Mouse (Mus musculus): ENCODE results near the gene Sptbn4. TPM values are rescaled to one million over a fixed set of nuclear protein-coding genes. Genes with fewer than 3 reads are reported as not detected.

The Sptbn4 gene
- polyA plus RNA-seq, 2 experiments = 0.15 to 0.64 TPM

DNA sequence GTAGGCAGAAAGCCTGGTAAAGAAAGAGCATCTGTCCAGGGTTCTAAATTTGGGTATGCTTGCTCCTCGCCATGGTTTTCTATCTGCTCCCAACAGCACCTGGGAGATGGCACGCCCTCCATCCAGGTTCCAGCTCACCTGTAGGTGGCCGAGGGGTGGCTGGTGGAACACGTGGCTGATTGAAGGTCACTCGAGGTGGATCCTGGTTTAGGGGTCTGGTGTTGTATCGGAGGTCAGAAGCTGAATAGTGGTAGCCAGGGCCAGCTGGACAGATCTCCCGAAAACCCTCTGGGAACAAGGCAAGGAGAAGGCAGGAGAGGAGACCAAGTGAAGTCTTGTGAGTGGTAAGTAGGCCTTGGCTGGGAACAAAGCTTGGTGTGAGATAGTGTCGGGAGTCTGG, 120.0 kb downstream of the Sptbn4 start:
- no peak overlapping the region for H3K4me2 ChIP-seq (replicated peaks; ENCODE audit: low read depth, low read length, severe bottlenecking)
- no peak overlapping the region for H3K4me3 ChIP-seq (replicated peaks; ENCODE audit: low read length)
- H3K4me1 ChIP-seq (ENCODE audit: control insufficient read depth, insufficient read depth, low read length) = peaks cover 35% of the 10 kb centered on the region
- H3K27me3 ChIP-seq (ENCODE audit: control insufficient read depth, insufficient read depth, low read length) = peaks cover 59% of the 10 kb centered on the region
- H3K9me3 ChIP-seq (ENCODE audit: control insufficient read depth, low read length) = no peaks in the 10 kb centered on the region
- no peak overlapping the region for H3K27ac ChIP-seq (replicated peaks; ENCODE audit: low read depth, low read length)
- no peak for ATAC-seq (ENCODE audit: low FRiP score, low read depth)
- WGBS = 93% methylated on average over 8 of the region's 8 CpGs
- no peak for TF ChIP-seq POLR2A (IDR thresholded peaks at IDR 0.05; ENCODE audit: borderline replicate concordance, extremely low read depth, insufficient read depth, insufficient read length)
- no peak overlapping the region for H3K9ac ChIP-seq (ENCODE audit: low read depth, low read length, severe bottlenecking)
- peaks cover 5% of the 10 kb centered on the region for H3K36me3 ChIP-seq (ENCODE audit: control insufficient read depth, insufficient read depth, low read length)
- no peak for DNase-seq (ENCODE audit: low spot score)

DNA sequence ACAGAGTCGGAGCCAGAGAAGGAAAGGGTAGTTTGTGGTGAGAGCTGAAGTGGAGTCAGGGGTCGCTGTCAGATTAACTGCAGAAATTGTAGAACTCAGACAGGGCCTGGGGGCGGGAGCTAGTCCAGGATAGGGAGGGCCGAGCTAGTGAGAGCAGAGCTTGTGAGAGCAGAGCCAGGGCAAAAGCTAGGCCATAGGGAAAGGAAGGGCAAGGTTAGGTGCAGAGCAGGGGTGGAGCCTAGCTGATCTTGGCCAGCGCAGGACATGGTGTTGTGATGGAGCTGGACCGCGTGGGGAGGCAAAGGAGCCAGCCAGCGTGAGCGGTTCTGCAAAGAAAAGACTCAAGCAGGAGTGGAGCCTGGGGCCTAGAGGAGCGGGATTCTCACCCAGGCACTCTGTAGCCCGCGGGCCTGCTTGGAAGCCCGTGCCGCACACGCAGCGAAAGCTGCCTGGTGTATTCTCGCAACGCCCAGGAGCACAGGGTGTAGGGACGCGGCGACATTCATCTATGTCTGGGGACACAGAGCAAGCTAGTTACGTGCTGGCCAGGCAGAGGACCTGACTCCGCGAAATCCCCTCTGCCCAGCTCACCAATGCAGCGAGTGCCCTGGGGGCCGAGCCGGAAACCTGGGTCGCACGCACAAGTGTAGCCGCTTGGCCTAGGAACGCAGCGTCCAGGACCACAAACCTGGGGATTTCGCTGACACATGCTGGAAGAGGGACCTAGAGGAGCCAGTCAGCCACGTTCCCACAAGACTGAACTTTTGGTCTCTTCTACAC, 121.2 kb downstream of the Sptbn4 start:
- Histone ChIP-seq H3K36me3 (ENCODE audit: control insufficient read depth, insufficient read depth, low read length) (peaks cover 8% of the 10 kb centered on the region), H3K27me3 (ENCODE audit: control insufficient read depth, insufficient read depth, low read length) (peaks cover 47% of the 10 kb centered on the region), H3K4me2 (replicated peaks; ENCODE audit: low read depth, low read length, severe bottlenecking) (peak overlapping the region; percentile 46), H3K9me3 (ENCODE audit: control insufficient read depth, low read length) (no peaks in the 10 kb centered on the region), H3K9ac (ENCODE audit: low read depth, low read length, severe bottlenecking) (0 out of 2 replicates have a peak overlapping the region, but pooled peaks have one; percentile 16), H3K4me1 (ENCODE audit: control insufficient read depth, insufficient read depth, low read length) (peaks cover 24% of the 10 kb centered on the region), H3K27ac (replicated peaks; ENCODE audit: low read depth, low read length) (no peak overlapping the region), H3K4me3 (replicated peaks; ENCODE audit: low read length) (peak overlapping the region; percentile 28)
- WGBS = 38% methylated on average over 34 of the region's 34 CpGs
- ATAC-seq (ENCODE audit: low FRiP score, low read depth) = no peak
- no peak for TF ChIP-seq POLR2A (IDR thresholded peaks at IDR 0.05; ENCODE audit: borderline replicate concordance, extremely low read depth, insufficient read depth, insufficient read length)
- no peak for DNase-seq (ENCODE audit: low spot score)

DNA sequence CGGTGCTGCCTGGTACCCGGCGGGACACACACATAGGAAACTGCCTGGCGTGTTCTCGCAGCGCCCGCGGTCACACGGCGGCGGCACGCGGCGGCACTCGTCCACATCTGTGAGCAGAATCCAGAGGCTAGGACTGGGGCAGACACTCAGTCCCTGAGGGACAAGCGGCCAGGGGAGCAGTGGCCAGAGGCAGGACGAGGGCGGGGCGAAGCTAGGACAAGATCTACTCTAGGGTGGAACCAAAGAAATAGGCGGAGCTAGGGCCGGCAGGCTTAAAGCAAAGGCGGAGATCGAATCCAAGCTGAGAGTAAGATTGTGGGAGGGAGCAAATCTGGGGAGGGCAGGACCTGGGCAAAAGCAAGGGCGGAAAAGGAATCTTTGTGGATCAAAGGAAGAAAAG, 121.8 kb downstream of the Sptbn4 start:
- Histone ChIP-seq H3K4me1 (ENCODE audit: control insufficient read depth, insufficient read depth, low read length) (peaks cover 22% of the 10 kb centered on the region), H3K4me3 (replicated peaks; ENCODE audit: low read length) (peak overlapping the region; percentile 28), H3K4me2 (replicated peaks; ENCODE audit: low read depth, low read length, severe bottlenecking) (peak overlapping the region; percentile 46), H3K36me3 (ENCODE audit: control insufficient read depth, insufficient read depth, low read length) (peaks cover 8% of the 10 kb centered on the region), H3K27ac (replicated peaks; ENCODE audit: low read depth, low read length) (no peak overlapping the region), H3K9me3 (ENCODE audit: control insufficient read depth, low read length) (no peaks in the 10 kb centered on the region), H3K27me3 (ENCODE audit: control insufficient read depth, insufficient read depth, low read length) (peaks cover 41% of the 10 kb centered on the region), H3K9ac (ENCODE audit: low read depth, low read length, severe bottlenecking) (no peak overlapping the region)
- WGBS = 3% methylated on average over 24 of the region's 24 CpGs
- ATAC-seq (ENCODE audit: low FRiP score, low read depth) = no peak
- TF ChIP-seq POLR2A (IDR thresholded peaks at IDR 0.05; ENCODE audit: borderline replicate concordance, extremely low read depth, insufficient read depth, insufficient read length) = no peak
- no peak for DNase-seq (ENCODE audit: low spot score)

DNA sequence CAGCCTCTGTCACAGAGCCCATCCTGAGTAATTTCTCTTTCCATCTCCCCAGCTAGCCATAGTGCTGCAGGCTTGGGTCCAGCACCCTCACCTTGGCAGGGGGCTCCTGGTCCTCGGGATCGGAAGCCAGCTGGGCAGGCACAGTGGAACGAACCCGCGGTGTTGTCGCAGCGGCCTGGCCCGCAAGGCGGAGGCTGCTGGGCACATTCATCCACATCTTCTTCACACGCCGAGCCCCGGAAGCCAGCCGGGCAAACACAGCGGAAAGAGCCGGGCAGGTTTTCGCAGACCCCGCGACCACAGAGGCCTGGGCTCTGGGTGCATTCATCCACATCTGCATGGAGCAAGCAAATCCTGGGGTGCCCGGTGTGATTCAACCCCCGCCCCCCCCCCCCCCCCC, 122.6 kb downstream of the Sptbn4 start:
- Histone ChIP-seq H3K4me2 (replicated peaks; ENCODE audit: low read depth, low read length, severe bottlenecking) (no peak overlapping the region), H3K4me3 (replicated peaks; ENCODE audit: low read length) (no peak overlapping the region), H3K4me1 (ENCODE audit: control insufficient read depth, insufficient read depth, low read length) (peaks cover 20% of the 10 kb centered on the region), H3K36me3 (ENCODE audit: control insufficient read depth, insufficient read depth, low read length) (peaks cover 8% of the 10 kb centered on the region), H3K9ac (ENCODE audit: low read depth, low read length, severe bottlenecking) (no peak overlapping the region), H3K9me3 (ENCODE audit: control insufficient read depth, low read length) (no peaks in the 10 kb centered on the region), H3K27me3 (ENCODE audit: control insufficient read depth, insufficient read depth, low read length) (peaks cover 33% of the 10 kb centered on the region), H3K27ac (replicated peaks; ENCODE audit: low read depth, low read length) (no peak overlapping the region)
- 57% methylated on average over 18 of the region's 20 CpGs for WGBS
- DNase-seq (ENCODE audit: low spot score) (no peak), ATAC-seq (ENCODE audit: low FRiP score, low read depth) (no peak)
- TF ChIP-seq POLR2A (IDR thresholded peaks at IDR 0.05; ENCODE audit: borderline replicate concordance, extremely low read depth, insufficient read depth, insufficient read length) = no peak

DNA sequence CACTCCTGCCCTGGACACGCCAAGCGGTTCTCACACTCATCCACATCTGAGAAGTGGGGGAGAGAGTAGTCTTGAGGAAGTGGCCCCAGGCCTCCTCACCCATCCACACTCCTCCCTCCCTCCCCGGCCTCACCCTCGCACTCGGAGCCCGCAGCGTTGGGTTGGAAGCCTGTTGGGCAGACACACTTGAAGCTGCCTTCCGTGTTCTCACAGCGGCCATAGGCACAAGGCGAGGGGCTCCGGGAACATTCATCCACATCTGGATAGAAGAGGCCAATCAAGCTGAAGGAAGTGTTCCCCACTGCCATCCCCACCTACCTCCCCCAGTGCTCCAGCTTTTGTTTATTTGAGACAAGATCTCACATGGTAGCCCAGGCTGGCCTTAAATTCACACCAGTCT, 123.3 kb downstream of the Sptbn4 start:
- H3K36me3 ChIP-seq (ENCODE audit: control insufficient read depth, insufficient read depth, low read length) = peaks cover 8% of the 10 kb centered on the region
- 98% methylated on average over 11 of the region's 11 CpGs for WGBS
- H3K4me1 ChIP-seq (ENCODE audit: control insufficient read depth, insufficient read depth, low read length) = peaks cover 14% of the 10 kb centered on the region; the same call in 1 of the 2 replicates
- peaks cover 25% of the 10 kb centered on the region for H3K27me3 ChIP-seq (ENCODE audit: control insufficient read depth, insufficient read depth, low read length)
- no peak overlapping the region for H3K27ac ChIP-seq (replicated peaks; ENCODE audit: low read depth, low read length)
- H3K9me3 ChIP-seq (ENCODE audit: control insufficient read depth, low read length) = no peaks in the 10 kb centered on the region
- no peak overlapping the region for H3K4me2 ChIP-seq (replicated peaks; ENCODE audit: low read depth, low read length, severe bottlenecking)
- H3K9ac ChIP-seq (ENCODE audit: low read depth, low read length, severe bottlenecking) = no peak overlapping the region
- DNase-seq (ENCODE audit: low spot score) = no peak
- H3K4me3 ChIP-seq (replicated peaks; ENCODE audit: low read length) = no peak overlapping the region
- TF ChIP-seq POLR2A (IDR thresholded peaks at IDR 0.05; ENCODE audit: borderline replicate concordance, extremely low read depth, insufficient read depth, insufficient read length) = no peak
- no peak for ATAC-seq (ENCODE audit: low FRiP score, low read depth)
